Mouse (Mus musculus) C3H10T1/2 (cell line): ENCODE results near the gene Olfr1484. TPM values are rescaled to one million over a fixed set of nuclear protein-coding genes. Genes with fewer than 3 reads are reported as not detected.

Source experiments
- polyA plus RNA-seq, 2 experiments: library from polyadenylated mRNA; unstranded; fragments of >200 nt; fragmentation: generic; extraction: Trizol; gene quantifications; one replicate each; pipeline ENCODE4 v1.2.1; 2012; ENCODE audit warnings: missing spikeins in 2 of 2

Olfr1484 gene
- polyA plus RNA-seq = not detected

DNA sequence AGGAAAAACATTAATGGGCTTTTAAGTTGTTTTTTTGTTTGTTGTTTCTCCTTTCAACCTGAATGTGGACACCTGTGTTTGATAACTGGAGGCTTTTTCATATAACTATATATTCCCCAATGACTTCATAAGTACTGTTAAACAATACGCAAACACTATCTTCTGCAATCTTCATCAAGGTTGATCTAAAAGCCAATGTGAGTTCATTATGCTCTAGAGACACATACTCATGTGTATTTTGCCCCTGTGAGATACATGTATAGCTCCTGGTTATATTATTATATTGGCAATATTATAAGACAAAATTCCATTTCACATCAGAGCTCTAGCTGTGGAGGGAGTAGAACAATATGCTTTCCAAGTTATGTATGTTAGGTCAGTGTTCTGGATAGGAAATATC is at the start of gene Olfr1484:
TSS of gene Olfr1484 (plus strand) at position 301 of the 400 bp plus-strand sequence.

DNA sequence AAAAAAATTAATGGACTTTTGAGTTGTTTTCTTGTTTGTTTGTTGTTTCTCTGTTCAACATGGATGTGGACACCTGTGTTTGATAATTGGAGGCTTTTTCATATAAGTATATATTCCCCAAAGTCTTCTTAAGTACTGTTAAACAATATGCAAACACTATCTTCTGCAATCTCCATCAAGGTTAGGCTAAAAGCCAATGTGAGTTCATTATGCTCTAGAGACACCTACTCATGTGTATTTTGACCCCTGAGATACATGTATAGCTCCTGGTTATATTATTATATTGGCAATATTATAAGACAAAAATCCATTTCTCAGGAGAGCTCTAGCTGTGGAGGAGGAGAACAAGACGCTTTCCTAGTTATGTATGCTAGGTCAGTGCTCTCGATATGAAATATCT is 33.8 kb downstream of the Olfr1484 start, which contains the start of gene Olfr1487:
TSS of gene Olfr1487 (plus strand) at position 301 of the 400 bp plus-strand sequence.

DNA sequence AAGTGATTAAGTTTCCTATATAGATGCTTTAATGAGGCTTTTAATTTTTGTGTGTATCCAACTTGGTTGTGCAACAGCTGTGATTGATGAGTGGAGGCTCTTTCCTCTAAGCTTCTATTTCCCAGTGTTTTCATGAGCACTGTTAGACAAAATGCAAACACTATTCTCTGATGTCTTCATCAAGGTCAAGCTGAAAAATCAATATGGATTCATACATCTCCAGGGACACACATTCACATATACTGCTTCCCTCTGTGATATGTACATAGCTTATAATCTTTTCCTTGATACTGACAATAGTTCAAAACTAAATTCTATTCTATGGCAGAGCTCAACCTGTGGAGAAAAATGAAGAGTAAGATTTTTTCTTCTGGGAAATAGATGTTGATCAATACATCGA is 48.0 kb downstream of the Olfr1484 start, which contains the start of gene Olfr1489:
TSS of gene Olfr1489 (plus strand) at position 301 of the 400 bp plus-strand sequence.

Other genes with a start within 250 kb of the Olfr1484 start
- gene Olfr1466, start 244.6 kb upstream of the Olfr1484 start, polyA plus RNA-seq = not detected
- not detected for gene Olfr1467, start 221.3 kb upstream of the Olfr1484 start, polyA plus RNA-seq
- not detected for gene Olfr1469, start 175.7 kb upstream of the Olfr1484 start, polyA plus RNA-seq
- gene Olfr1471, start 140.1 kb upstream of the Olfr1484 start, polyA plus RNA-seq = not detected
- not detected for gene Olfr1472, start 127.4 kb upstream of the Olfr1484 start, polyA plus RNA-seq
- gene Olfr1474, start 113.9 kb upstream of the Olfr1484 start, polyA plus RNA-seq = not detected
- gene Olfr1475, start 103.3 kb upstream of the Olfr1484 start, polyA plus RNA-seq = not detected
- gene Olfr1477, start 83.0 kb upstream of the Olfr1484 start, polyA plus RNA-seq = not detected
- gene Olfr1480, start 55.6 kb upstream of the Olfr1484 start, polyA plus RNA-seq = not detected
- not detected for gene Olfr1487, start 33.9 kb downstream of the Olfr1484 start, polyA plus RNA-seq
- gene Olfr1489, start 48.1 kb downstream of the Olfr1484 start, polyA plus RNA-seq = not detected
- gene Olfr1490, start 67.6 kb downstream of the Olfr1484 start, polyA plus RNA-seq = not detected
- not detected for gene Olfr1491, start 113.8 kb downstream of the Olfr1484 start, polyA plus RNA-seq
- not detected for gene Olfr1493-ps1, start 139.8 kb downstream of the Olfr1484 start, polyA plus RNA-seq
- gene Olfr1494, start 156.2 kb downstream of the Olfr1484 start, polyA plus RNA-seq = not detected
- not detected for gene Olfr1495, start 181.1 kb downstream of the Olfr1484 start, polyA plus RNA-seq
- not detected for gene Olfr1496, start 194.4 kb downstream of the Olfr1484 start, polyA plus RNA-seq
- not detected for gene Olfr1497, start 214.7 kb downstream of the Olfr1484 start, polyA plus RNA-seq
- not detected for gene Olfr1499, start 235.9 kb downstream of the Olfr1484 start, polyA plus RNA-seq
- gene Olfr1500, start 247.0 kb downstream of the Olfr1484 start, polyA plus RNA-seq = not detected